Mouse (Mus musculus): ENCODE measurements around the gene Psmd9.

Psmd9 gene

GRCm38 (mm10) chr5:123169284-123169683 lies at the start of gene Psmd9:
TSS of gene Psmd9 (plus strand) at chr5:123169413.
- DNase-seq (ENCODE audit: low spot score in 2 of 2) = no peak

GRCm38 (mm10) chr5:123120624-123121215 lies 48.5 kb upstream of the Psmd9 start:
- DNase-seq (ENCODE audit: low spot score in 2 of 2) = no peak

DNA sequence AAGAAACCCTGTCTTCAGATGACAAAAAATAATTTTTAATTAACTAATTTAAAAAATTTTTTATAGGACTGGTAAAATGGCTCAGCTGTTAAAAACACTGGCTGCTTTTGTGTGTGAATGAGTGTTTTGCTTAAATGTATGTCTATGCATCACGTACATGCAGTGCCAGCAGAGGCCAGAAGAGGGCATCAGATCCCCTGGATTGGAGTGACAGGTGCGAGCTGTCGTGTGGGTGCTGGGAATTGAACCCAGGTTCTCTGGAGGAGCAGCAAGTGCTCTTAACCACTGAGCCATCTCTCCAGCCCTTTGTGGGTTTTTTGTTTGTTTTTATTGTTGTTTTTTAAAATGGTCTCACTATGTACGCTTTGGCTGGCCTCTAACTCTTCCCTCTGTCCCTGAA lies 47.0 kb upstream of the Psmd9 start:
- DNase-seq (ENCODE audit: low spot score in 2 of 2) = no peak

DNA sequence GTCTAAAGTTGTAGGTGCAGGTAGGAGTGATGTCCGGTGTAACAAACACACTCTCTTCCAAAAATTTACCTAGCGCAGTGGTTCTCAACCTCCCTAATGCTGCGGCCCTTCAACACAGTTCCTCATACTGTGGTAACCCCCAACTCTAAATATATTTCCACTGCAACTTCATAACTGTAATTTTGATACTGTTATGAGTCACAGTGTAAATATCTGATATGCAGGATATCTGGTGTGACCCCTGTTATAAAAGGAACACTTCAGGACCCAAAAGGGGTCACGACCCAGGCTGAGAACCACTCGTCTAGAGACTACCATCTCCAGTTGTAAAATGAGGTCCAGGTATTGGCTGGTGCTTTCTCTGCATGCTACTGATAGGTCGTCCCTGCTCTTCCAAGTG lies 44.1 kb upstream of the Psmd9 start:
- DNase-seq (ENCODE audit: low spot score in 2 of 2) = no peak

DNA sequence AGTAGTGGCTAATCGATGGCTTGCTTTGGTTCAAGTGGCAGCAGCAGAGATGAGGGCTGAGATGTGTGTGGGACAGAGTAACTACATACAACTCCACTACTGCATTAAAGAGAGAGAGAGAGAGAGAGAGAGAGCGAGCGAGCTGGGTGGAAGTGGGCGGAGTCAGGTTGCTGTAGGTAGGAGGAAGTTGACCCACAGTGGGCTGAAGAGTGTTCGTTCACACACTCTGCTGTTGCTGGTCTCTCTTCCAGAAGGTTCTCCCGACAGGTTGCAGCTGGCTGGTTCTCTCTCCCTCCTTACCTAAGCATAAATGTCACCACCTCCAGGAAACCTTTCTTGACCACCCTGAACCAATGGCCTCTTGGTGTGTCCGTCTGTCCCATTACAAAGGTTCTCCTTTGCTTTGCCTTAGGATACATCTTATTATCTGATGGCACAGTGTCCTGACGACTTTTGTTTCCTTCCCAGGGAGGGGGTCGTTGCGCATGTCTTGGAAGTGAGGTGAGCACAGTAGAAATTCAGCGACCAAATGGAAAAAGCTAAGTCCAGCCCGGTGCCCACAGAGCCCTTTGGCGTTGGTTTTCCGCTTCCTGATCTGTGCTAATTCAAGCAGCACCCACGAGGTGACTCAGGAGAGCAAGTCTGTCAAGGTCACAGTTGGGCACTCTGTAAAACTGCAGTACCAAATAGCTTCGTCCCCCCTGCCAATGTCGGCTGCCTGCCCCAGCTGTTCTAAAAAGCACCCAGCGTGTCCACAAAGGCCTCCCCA lies 43.4 kb upstream of the Psmd9 start:
- DNase-seq (ENCODE audit: low spot score in 2 of 2) = no peak

DNA sequence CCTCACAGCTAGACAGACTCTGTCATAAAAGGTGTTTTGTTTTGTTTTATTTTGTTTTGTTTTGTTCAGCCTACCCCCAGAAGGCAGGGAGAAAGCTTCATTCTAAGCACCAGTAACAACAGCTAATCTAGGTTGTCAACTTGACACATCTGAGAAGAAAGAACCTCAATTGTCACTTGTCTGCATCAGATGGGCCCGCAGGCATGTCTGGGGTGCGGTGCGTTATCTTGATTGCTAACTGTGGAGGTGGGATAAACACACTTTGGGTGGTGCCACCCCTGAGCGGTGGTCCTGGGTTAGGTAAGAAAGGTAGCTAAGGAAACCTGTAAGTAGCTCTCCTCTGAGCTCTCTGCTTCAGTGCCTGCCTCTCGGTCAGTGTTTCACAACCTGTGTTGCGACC lies 42.2 kb upstream of the Psmd9 start:
- DNase-seq (ENCODE audit: low spot score in 2 of 2) = no peak

GRCm38 (mm10) chr5:123128426-123129169 lies 40.6 kb upstream of the Psmd9 start:
- DNase-seq (ENCODE audit: low spot score in 2 of 2) = no peak

DNA sequence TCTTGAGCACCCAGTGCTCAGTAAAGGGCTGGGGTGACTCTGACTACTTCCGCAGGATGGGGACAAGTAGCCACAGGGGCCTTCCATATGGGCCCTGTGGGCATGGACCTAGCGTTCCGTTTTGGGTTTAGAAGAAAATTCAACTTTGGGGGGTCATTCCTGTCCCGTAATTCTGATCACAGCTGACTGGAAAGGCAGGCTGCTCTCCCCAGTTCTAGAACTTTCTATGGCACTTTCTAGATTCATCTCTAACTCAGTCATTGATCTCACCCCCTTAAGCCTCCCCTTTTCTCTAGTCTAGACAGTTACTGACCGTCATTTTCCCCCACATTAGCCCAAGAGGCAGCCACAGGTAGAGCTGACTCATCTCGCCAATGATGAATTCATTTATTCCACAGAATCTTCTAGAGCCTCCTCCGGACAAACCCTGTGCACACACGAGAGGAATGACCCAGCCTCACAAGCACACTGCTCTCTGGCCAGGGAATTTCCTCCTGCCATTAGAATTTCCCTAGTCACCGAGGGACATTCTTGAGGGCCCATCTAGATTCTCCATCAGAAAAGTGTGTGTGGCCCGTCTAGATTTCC lies 39.9 kb upstream of the Psmd9 start:
- DNase-seq (ENCODE audit: low spot score in 2 of 2) = no peak

- DNase-seq (ENCODE audit: low spot score in 2 of 2) = no peak
Measured at GRCm38 (mm10) chr5:123130030-123130813, 39.0 kb upstream of the Psmd9 start.

GRCm38 (mm10) chr5:123130814-123131148 lies 38.4 kb upstream of the Psmd9 start:
- no peak for DNase-seq (ENCODE audit: low spot score in 2 of 2)

GRCm38 (mm10) chr5:123132308-123133071 lies 36.7 kb upstream of the Psmd9 start, which contains the start of gene Rhof:
TSS of gene Rhof (minus strand) at chr5:123132692.
- DNase-seq (ENCODE audit: low spot score in 2 of 2) = peak; percentile 69 to 76

DNA sequence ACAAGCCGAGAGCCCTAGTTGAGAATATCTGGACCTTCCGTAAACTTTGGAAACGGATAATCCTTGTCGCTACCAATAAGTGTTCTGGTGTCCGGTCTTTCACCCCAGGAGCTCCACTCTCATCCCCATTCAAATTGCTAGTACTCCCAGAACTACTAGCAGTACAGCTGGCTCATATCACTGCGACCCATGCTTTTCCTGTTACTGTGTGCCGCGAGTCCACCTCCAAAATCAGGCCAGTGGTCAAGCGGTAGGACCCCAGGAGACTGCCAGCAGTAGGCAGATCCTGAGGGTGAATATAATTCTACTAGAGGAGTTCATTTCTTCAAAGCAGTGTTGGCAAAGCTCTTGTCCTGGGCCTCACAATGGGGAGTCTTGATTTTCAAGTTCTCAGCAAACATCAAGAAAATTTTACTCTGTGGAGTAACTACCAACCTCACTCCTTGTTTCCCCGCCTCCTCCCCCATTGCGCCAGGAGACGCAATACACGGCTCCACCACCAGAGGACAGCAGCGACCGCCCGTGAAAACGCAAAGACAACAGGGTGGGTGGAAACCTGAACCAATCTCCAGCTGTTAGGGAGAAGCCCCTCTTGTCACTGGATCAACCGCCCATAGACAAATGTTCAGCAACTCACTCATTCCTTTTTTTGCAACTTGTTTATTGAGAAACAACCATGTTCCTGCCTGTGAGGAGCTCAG lies 36.0 kb upstream of the Psmd9 start:
- DNase-seq (ENCODE audit: low spot score in 2 of 2) = peak; percentile 89 to 91

GRCm38 (mm10) chr5:123133784-123134143 lies 35.4 kb upstream of the Psmd9 start:
- no peak for DNase-seq (ENCODE audit: low spot score in 2 of 2)

DNA sequence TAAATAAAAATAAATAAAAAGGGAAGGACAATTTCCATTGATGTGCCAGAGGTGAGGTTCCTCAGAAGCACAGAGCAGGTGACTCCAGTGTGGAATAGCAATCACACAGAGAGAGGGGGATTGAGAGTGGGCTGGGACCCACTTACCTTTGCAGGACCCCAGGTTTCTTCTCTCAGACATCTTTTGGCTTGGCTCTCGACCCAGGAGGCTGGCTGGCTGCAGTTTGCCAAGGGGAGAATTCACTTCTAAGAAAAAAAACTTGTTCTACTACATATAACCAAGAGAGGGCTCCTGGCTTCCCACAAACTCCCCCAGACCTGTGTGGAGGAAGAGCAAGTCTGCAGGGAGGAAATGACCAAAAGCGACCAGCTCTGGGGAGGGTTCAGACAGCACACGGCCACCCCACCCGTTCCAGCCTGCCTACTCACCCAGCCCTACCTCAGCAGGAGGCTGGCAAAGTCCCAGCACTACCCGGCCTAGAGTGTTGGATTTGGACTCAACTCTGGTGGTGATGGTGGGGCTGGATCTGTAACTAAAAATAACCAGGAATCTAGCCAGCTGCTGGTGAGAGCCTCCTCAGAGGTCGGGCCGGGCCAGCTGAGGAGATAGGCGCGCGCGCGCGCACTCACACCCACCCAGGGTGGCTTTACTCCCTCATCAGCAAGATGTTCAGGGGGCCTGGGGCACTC lies 34.9 kb upstream of the Psmd9 start:
- peak; percentile 42 to 66 for DNase-seq (ENCODE audit: low spot score in 2 of 2)

- no peak for DNase-seq (ENCODE audit: low spot score in 2 of 2)
Measured at GRCm38 (mm10) chr5:123134875-123135382, 34.3 kb upstream of the Psmd9 start.

- DNase-seq (ENCODE audit: low spot score in 2 of 2) = peak; percentile 90 to 96
Measured at GRCm38 (mm10) chr5:123135471-123136360, 33.5 kb upstream of the Psmd9 start.

GRCm38 (mm10) chr5:123136361-123137043 lies 32.7 kb upstream of the Psmd9 start:
- DNase-seq (ENCODE audit: low spot score in 2 of 2) = peak; percentile 88 to 96
